Mouse (Mus musculus) mature B cell (primary cell): Measurements from ENCODE around the gene Gm13694.

Experiments
- in situ Hi-C: fragments of 300-500 bp; cut with MboI; formaldehyde crosslinking; loops from 2 replicates; pipeline ENCODE4 v1.14.3; 2019

The Gm13694 gene

GRCm38 (mm10) chr2:84023319-84023718 is 44.6 kb downstream of the Gm13694 start:
- in situ Hi-C loops: loop anchor here (25.0 kb wide), 1 partner anchor 414 kb away; the partner anchor contains the start of gene Calcrl

GRCm38 (mm10) chr2:84025217-84025616 is 46.5 kb downstream of the Gm13694 start:
- in situ Hi-C loops: no loop called here
